Comparison of ENCODE assay signal across 8 mouse cellular contexts in the genomic region with DNA sequence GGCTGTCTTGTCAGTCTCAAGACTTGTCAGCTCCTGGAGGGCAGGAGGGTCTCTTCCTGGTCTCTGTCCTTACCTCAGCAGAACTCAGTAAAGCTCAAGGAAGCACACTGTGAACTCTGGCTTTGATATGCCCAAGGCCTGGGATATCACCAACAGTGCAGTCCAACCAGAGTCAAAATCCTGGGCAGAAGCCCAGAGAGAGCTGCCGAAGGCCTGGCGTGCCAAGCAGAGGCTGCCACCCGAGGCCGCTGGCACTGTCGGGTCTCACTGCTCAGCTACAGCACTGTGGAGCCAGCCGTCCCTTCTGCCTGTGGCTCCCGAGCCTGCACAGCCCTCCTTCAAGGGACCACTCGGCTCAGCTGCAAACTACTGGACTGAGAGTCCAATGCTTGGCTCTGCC. TPM values are rescaled to one million over a fixed set of nuclear protein-coding genes. Genes with fewer than 3 reads are reported as not detected.
A peak's percentile ranks its signal among the peaks of the same experiment; 100 is the strongest.
DNase-seq lines count a peak whose midpoint lies in the region; ATAC-seq lines count a peak whose summit lies in the region.

No protein-coding gene starts in this region.

- H3K4me3 ChIP-seq in heart, embryonic 16.5 days (ENCODE audit: low read length) = no peak overlapping the region
- H3K4me3 ChIP-seq in neural tube, embryonic 15.5 days (replicated peaks) = no peak overlapping the region

- no peak for ATAC-seq in heart, embryonic 16.5 days (replicated peaks; ENCODE audit: extremely low read depth, insufficient read depth, low FRiP score)
- no peak for ATAC-seq in neural tube, embryonic 15.5 days (ENCODE audit: low FRiP score)

- peaks cover 85% of the 10 kb centered on the region for H3K4me1 ChIP-seq in heart, embryonic 16.5 days (ENCODE audit: control insufficient read depth, insufficient read depth, low read length)
- peaks cover 48% of the 10 kb centered on the region for H3K4me1 ChIP-seq in neural tube, embryonic 15.5 days

- intact Hi-C loops in left cerebral cortex, postnatal 4 days (cut with DNase I) = no loop called here

- 54% methylated on average over 8 of the region's 8 CpGs for WGBS in heart, embryonic 16.5 days
- 87% methylated on average over 8 of the region's 8 CpGs for WGBS in neural tube, embryonic 15.5 days

- peak; percentile 84 for DNase-seq in left cerebral cortex, postnatal 4 days
- no peak for DNase-seq in left cerebral cortex, adult 18-20 months (ENCODE audit: low spot score in 2 of 2)
- DNase-seq in brain, adult 2 months (ENCODE audit: low read depth, low spot score) = peak; percentile 75
- peak; percentile 63 to 66 for DNase-seq in cerebellum, postnatal 14 days
- DNase-seq in spleen, adult 12 weeks (ENCODE audit: low spot score) = no peak
- DNase-seq in frontal cortex, postnatal 14 days (ENCODE audit: low spot score in 2 of 2) = no peak

- H3K4me2 ChIP-seq in heart, embryonic 16.5 days (ENCODE audit: low read depth, low read length) = no peak overlapping the region
- no peak overlapping the region for H3K4me2 ChIP-seq in neural tube, embryonic 15.5 days

- peak overlapping the region; percentile 86 for H3K27ac ChIP-seq in heart, embryonic 16.5 days (ENCODE audit: low read length)
- H3K27ac ChIP-seq in neural tube, embryonic 15.5 days (replicated peaks) = no peak overlapping the region

- peaks cover 5% of the 10 kb centered on the region; the same call in 1 of the 2 replicates for H3K36me3 ChIP-seq in heart, embryonic 16.5 days (ENCODE audit: control insufficient read depth, insufficient read depth)
- H3K36me3 ChIP-seq in neural tube, embryonic 15.5 days = peaks cover 13% of the 10 kb centered on the region; the same call in 1 of the 2 replicates

- H3K9ac ChIP-seq in heart, embryonic 16.5 days (ENCODE audit: low read length) = peak overlapping the region; percentile 55
- H3K9ac ChIP-seq in neural tube, embryonic 15.5 days (replicated peaks) = no peak overlapping the region

- no peaks in the 10 kb centered on the region for H3K27me3 ChIP-seq in heart, embryonic 16.5 days (ENCODE audit: control insufficient read depth, insufficient read depth, low read length)
- H3K27me3 ChIP-seq in neural tube, embryonic 15.5 days (replicated peaks) = no peaks in the 10 kb centered on the region

- no peaks in the 10 kb centered on the region for H3K9me3 ChIP-seq in heart, embryonic 16.5 days (replicated peaks; ENCODE audit: control insufficient read depth, low read length)
- H3K9me3 ChIP-seq in neural tube, embryonic 15.5 days (replicated peaks) = no peaks in the 10 kb centered on the region

RNA-seq across cellular contexts. Expression of a gene that starts 38.3 kb away (rescaled TPM):
- 100 to 1,000 TPM; 146 to 151 TPM for total RNA-seq in left cerebral cortex, postnatal 4 days (2021)
- total RNA-seq in left cerebral cortex, adult 18-20 months (2021) = 100 to 1,000 TPM; 259 to 274 TPM
- polyA plus RNA-seq in heart, embryonic 16.5 days (2015; fragmentation: Nextera tagmentation; extraction: Ambion mirVana) = 6.9 and 7.3 TPM in 2 replicates
- polyA plus RNA-seq in neural tube, embryonic 15.5 days (2015; fragmentation: Nextera tagmentation; extraction: Ambion mirVana) = 8.9 and 9.4 TPM in 2 replicates

Comparison
In these comparisons a context has a peak if more than half of its experiments do, and no peak if none do; other contexts are left out.
1. DNase-seq: peak in left cerebral cortex, postnatal 4 days (single experiment), brain, adult 2 months (single experiment) and cerebellum, postnatal 14 days (2 of 2); none in left cerebral cortex, adult 18-20 months (0 of 2), spleen, adult 12 weeks (single experiment) and frontal cortex, postnatal 14 days (0 of 2).